Mouse (Mus musculus) myocyte (in vitro differentiated cells): ENCODE results near the gene Bcl2l14. TPM values are rescaled to one million over a fixed set of nuclear protein-coding genes. Genes with fewer than 3 reads are reported as not detected.

Experiments used
- H3K27me3 ChIP-seq: one replicate; pipeline ENCODE4 v1.6.1; 2011; ENCODE audit not compliant: control insufficient read depth, insufficient read depth, insufficient read length
- H3K36me3 ChIP-seq: one replicate; pipeline ENCODE4 v1.6.1; 2011; ENCODE audit not compliant: control insufficient read depth, insufficient read depth
- H3K4me2 ChIP-seq: one replicate; pipeline ENCODE4 v1.6.1; 2011; ENCODE audit warnings: low read depth, control low read depth
- H3K4me3 ChIP-seq: one replicate; pipeline ENCODE4 v1.5.1; 2011; ENCODE audit warnings: mild to moderate bottlenecking, control low read depth, moderate library complexity
- H3K79me2 ChIP-seq: one replicate; pipeline ENCODE4 v1.6.1; 2011; ENCODE audit not compliant: control insufficient read depth, insufficient read depth
- H3ac ChIP-seq: one replicate; pipeline ENCODE4 v1.6.1; 2011; ENCODE audit not compliant: control insufficient read depth, insufficient read length
- CEBPB ChIP-seq: IDR thresholded peaks from 2 replicates; pipeline ENCODE4 v1.6.1; 2011; ENCODE audit warnings: mild to moderate bottlenecking, moderate library complexity; ENCODE audit not compliant: poor library complexity, insufficient read depth, severe bottlenecking
- E2F4 ChIP-seq: IDR thresholded peaks from one replicate; pipeline ENCODE4 v1.6.1; 2011; ENCODE audit warnings: mild to moderate bottlenecking, control low read depth, moderate library complexity; ENCODE audit not compliant: insufficient read depth
- MAX ChIP-seq: IDR thresholded peaks from one replicate; pipeline ENCODE4 v1.6.1; 2011; ENCODE audit warnings: low read depth, mild to moderate bottlenecking, control low read depth
- MYOD1 ChIP-seq, 3 experiments: IDR thresholded peaks; one replicate each; pipeline ENCODE4 v1.6.1; 2011; ENCODE audit warnings: control low read depth in 2 of 3, low read depth in 2 of 3, mild to moderate bottlenecking in 2 of 3, moderate library complexity in 1 of 3; ENCODE audit not compliant: insufficient read length in 2 of 3, control insufficient read depth in 1 of 3
- MYOG ChIP-seq, 3 experiments: IDR thresholded peaks; one replicate each; pipeline ENCODE4 v1.6.1; 2011; ENCODE audit warnings: control low read depth in 2 of 3, low read depth in 2 of 3, mild to moderate bottlenecking in 2 of 3; ENCODE audit not compliant: insufficient read length in 2 of 3, control insufficient read depth in 1 of 3, insufficient read depth in 1 of 3
- POLR2A ChIP-seq: IDR thresholded peaks from one replicate; pipeline ENCODE4 v1.6.1; 2011; ENCODE audit warnings: low read depth, mild to moderate bottlenecking, control low read depth, moderate library complexity; ENCODE audit not compliant: insufficient read length
- POLR2AphosphoS2 ChIP-seq: IDR thresholded peaks from one replicate; pipeline ENCODE4 v1.6.1; 2011; ENCODE audit warnings: low read depth, control low read depth; ENCODE audit not compliant: insufficient read length
- REST ChIP-seq: IDR thresholded peaks from one replicate; pipeline ENCODE4 v1.6.1; 2011; ENCODE audit warnings: mild to moderate bottlenecking, control low read depth, moderate library complexity; ENCODE audit not compliant: insufficient read depth, insufficient read length
- SRF ChIP-seq: IDR thresholded peaks from one replicate; pipeline ENCODE4 v1.6.1; 2011; ENCODE audit warnings: low read depth; ENCODE audit not compliant: control insufficient read depth, insufficient read length
- TCF12 ChIP-seq: IDR thresholded peaks from one replicate; pipeline ENCODE4 v1.6.1; 2011; ENCODE audit warnings: mild to moderate bottlenecking, control low read depth; ENCODE audit not compliant: poor library complexity, insufficient read depth, severe bottlenecking
- TCF3 ChIP-seq: IDR thresholded peaks from one replicate; pipeline ENCODE4 v1.6.1; 2011; ENCODE audit warnings: low read depth, control low read depth; ENCODE audit not compliant: insufficient read length
- USF1 ChIP-seq: IDR thresholded peaks from one replicate; pipeline ENCODE4 v1.6.1; 2011; ENCODE audit warnings: low read depth, mild to moderate bottlenecking, control low read depth, moderate library complexity
- polyA plus RNA-seq: library from polyadenylated mRNA; unstranded; fragments of >200 nt; fragmentation: generic; extraction: Trizol; gene quantifications from one replicate; pipeline ENCODE4 v1.2.1, GENCODE M21; 2012; ENCODE audit warnings: missing spikeins

Bcl2l14 gene
- polyA plus RNA-seq, 1 experiment, result 0.04 TPM

DNA sequence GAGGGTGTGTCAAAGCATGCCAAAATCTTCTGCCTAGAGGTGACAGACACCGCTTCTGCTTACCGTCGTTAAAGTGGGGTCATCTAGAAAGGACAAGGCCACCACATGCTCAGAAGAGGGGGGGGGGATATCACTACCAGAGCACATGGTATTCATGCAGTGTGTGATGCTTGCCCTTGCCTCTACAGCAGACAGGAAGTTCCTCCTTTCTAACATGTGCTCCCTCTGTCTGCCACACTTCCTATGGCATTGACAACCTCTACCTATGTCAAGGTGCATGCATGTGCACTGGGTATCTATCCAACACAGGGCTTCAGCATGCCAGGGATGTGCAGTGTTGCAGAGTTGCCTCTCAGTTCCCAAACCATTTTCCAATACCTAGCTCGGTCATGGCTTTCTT is 36.0 kb upstream of the Bcl2l14 start:
- H3K4me2 ChIP-seq, result no peak overlapping the region
- no peak overlapping the region for H3K4me3 ChIP-seq
- TF ChIP-seq E2F4, result no peak
- TF ChIP-seq REST, result no peak
- TF ChIP-seq POLR2AphosphoS2, result no peak
- TF ChIP-seq MYOD1 (IDR thresholded peaks at IDR 0.05; ENCODE audit: control insufficient read depth in 1 of 3, insufficient read length in 2 of 3, low read depth in 2 of 3), result no peak
- no peak for TF ChIP-seq USF1
- TF ChIP-seq POLR2A, result no peak
- TF ChIP-seq MAX, result no peak
- TF ChIP-seq MYOG (IDR thresholded peaks at IDR 0.05; ENCODE audit: control insufficient read depth in 1 of 3, insufficient read depth in 1 of 3, insufficient read length in 2 of 3, low read depth in 2 of 3), result no peak
- no peak for TF ChIP-seq TCF12
- TF ChIP-seq SRF, result no peak
- TF ChIP-seq TCF3, result no peak
- no peak for TF ChIP-seq CEBPB
- no peaks in the 10 kb centered on the region for H3K79me2 ChIP-seq
- H3K36me3 ChIP-seq, result no peaks in the 10 kb centered on the region
- no peak overlapping the region for H3ac ChIP-seq
- H3K27me3 ChIP-seq, result peaks cover 5% of the 10 kb centered on the region

DNA sequence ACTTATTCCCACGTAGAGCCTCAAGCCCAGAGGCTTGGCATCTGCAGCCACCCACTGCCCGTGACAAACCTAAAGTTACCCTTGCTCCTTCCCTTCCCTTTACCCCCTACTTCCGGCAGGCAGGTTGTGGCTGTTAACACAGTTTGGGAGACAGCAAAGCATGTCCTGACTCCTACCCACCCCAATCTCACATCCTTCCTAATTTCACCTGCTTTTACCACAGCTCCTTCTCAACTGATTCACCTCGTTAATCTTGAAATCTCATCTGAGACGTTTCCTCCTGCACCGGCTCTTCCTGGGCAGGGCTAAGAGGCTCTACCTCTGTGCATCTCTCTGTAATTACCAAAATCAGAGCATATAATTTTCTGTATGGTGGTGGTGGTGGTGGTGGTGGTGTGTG is 31.5 kb upstream of the Bcl2l14 start:
- Histone ChIP-seq H3K4me2 (no peak overlapping the region), H3K36me3 (no peaks in the 10 kb centered on the region), H3K79me2 (no peaks in the 10 kb centered on the region), H3ac (no peak overlapping the region), H3K27me3 (peaks cover 5% of the 10 kb centered on the region), H3K4me3 (no peak overlapping the region)
- TF ChIP-seq E2F4, result no peak
- TF ChIP-seq TCF3, result no peak
- TF ChIP-seq MYOD1 (IDR thresholded peaks at IDR 0.05; ENCODE audit: control insufficient read depth in 1 of 3, insufficient read length in 2 of 3, low read depth in 2 of 3), result no peak

DNA sequence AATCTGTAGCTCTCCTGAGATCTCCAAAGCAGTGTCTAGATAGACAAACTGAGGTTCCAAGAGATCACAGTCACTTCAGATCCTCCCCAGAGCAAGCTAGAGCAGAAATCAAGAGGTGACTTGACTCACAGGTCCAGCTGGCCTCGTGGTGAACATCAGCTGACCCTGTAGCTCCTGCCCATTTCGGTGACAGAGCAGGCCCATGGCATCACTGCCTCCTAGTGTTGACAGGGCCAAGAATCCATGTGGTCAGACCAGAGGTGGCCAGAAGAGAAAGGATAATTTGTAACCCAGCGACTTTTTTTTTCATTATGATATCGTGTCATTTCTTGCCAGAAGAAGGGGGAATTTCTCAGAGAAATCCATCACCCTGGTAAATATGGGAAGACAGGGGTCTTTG is 30.2 kb upstream of the Bcl2l14 start:
- Histone ChIP-seq H3K36me3 (no peaks in the 10 kb centered on the region), H3K4me3 (no peak overlapping the region), H3ac (no peak overlapping the region), H3K79me2 (no peaks in the 10 kb centered on the region), H3K27me3 (no peaks in the 10 kb centered on the region), H3K4me2 (no peak overlapping the region)
- TF ChIP-seq USF1 (peak; percentile 6), TCF3 (no peak), MYOD1 (IDR thresholded peaks at IDR 0.05; ENCODE audit: control insufficient read depth in 1 of 3, insufficient read length in 2 of 3, low read depth in 2 of 3) (no peak), TCF12 (no peak), CEBPB (no peak), REST (no peak), SRF (no peak), E2F4 (no peak)

DNA sequence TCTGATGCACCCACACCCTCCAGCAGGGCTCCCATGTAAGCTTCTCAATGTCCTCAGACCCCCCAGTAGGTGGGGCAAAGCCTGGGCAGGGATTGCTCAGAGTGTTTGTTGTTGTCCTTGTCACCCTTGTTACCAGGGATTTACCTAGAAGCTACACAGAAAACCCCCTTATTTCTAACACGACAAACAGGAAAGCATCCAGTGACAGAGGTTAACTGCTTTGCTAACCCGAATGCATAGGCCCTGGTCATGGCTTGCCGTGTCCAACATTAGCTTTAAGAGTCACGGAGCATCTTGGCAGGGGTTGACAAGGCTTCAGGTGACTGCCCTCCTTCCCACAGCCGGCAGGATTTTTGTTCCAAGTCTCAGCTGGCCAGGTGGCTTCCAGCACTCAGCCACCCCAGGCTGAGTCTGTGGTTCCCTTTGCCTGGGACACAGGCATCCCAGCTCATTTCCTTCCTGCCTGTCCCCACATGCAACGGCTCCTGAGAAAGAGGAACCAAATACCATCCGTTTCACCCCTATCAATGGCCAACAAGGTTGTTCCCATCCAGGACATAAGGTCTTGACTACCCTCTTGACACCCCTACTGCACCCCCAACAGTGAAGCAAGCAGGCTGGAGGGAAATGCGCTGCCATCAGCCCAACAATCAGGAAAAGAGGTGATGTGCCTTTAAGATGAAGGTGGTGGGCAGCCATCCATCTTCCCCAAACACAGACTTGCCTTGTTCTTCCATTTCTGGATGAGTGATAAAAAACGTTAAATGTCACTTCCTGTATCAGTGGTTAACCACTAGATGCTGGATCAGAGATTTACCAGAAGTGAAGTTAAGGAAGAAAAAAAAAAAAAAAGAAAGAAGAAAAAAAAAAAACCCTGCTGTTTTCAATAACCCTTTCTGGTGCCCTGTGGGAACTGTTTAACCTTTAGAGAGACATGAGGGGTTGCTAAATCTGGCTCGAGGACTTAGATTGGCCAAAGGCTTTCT is 29.5 kb upstream of the Bcl2l14 start:
- Histone ChIP-seq H3ac (no peak overlapping the region), H3K27me3 (no peaks in the 10 kb centered on the region), H3K79me2 (no peaks in the 10 kb centered on the region), H3K4me2 (peak overlapping the region; percentile 39), H3K4me3 (no peak overlapping the region), H3K36me3 (no peaks in the 10 kb centered on the region)
- no peak for TF ChIP-seq MYOG (IDR thresholded peaks at IDR 0.05; ENCODE audit: control insufficient read depth in 1 of 3, insufficient read depth in 1 of 3, insufficient read length in 2 of 3, low read depth in 2 of 3)
- no peak for TF ChIP-seq USF1
- TF ChIP-seq REST, result no peak
- TF ChIP-seq TCF3, result no peak
- no peak for TF ChIP-seq POLR2A
